9 mouse cellular contexts compared by ENCODE assay signal in the genomic region with DNA sequence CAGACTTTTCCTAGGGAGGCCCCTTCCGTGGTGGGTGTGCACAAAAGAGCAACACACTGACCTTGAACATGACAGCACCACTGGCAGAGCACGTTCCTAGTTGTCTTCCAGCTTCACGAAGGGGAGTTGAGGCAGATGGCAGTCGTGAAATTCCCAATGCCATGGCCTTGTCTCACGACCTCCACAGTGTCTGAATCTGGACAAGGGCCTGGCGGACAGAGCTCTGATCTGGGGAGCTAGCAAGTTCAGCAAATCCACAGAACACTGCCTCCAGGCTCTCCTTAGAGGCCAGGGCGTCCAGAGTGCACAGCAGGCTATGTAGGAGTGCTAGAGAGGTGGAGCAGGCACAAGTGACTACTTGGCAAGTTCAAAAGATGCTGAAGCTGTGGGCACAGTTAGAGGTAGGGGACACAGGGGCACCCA. TPM values are rescaled to one million over a fixed set of nuclear protein-coding genes. Genes with fewer than 3 reads are reported as not detected.
DNase-seq lines count a peak whose midpoint lies in the region; ATAC-seq and TF ChIP-seq lines count a peak whose summit lies in the region.
"Had no signal": no experiment of that assay in that cellular context is flagged by ENCODE, and none has a peak within 500 bp of the region (broad histone marks: within the 10 kb centered on the region; RNA-seq: fewer than 3 reads in every experiment).

No protein-coding gene starts in this region.

- H3K27ac ChIP-seq in hindbrain, embryonic 16.5 days (ENCODE audit: low read depth, low read length) = peak overlapping the region; percentile 54; the same call in 1 of the 2 replicates
- H3K27ac ChIP-seq in hindbrain, embryonic 12.5 days = no peak overlapping the region
- peak overlapping the region; percentile 97 for H3K27ac ChIP-seq in ES-E14 (ENCODE audit: insufficient read depth, low read depth, low read length, poor library complexity, severe bottlenecking)
- H3K27ac ChIP-seq in cortical plate, adult 2 months (ENCODE audit: insufficient read depth, low read length) = peak overlapping the region; percentile 13; the same call in 1 of the 2 replicates
- H3K27ac ChIP-seq in limb, embryonic 13.5 days = peak overlapping the region; percentile 61

- no peak overlapping the region for H3K4me2 ChIP-seq in hindbrain, embryonic 16.5 days (ENCODE audit: low read length)
- H3K4me2 ChIP-seq in hindbrain, embryonic 12.5 days (replicated peaks) = no peak overlapping the region
- H3K4me2 ChIP-seq in limb, embryonic 13.5 days (replicated peaks) = no peak overlapping the region

- H3K4me1 ChIP-seq in hindbrain, embryonic 16.5 days (ENCODE audit: control insufficient read depth, insufficient read depth, low read depth, low read length) = peaks cover 16% of the 10 kb centered on the region
- peaks cover 36% of the 10 kb centered on the region for H3K4me1 ChIP-seq in hindbrain, embryonic 12.5 days
- peaks cover 0 to 14% of the 10 kb centered on the region in 2 experiments; a peak in 3 of 4 replicates for H3K4me1 ChIP-seq in ES-E14 (ENCODE audit: control insufficient read depth in 2 of 2, insufficient read depth in 2 of 2, low read length in 2 of 2, poor library complexity in 1 of 2)
- no peaks in the 10 kb centered on the region for H3K4me1 ChIP-seq in cortical plate, adult 2 months (ENCODE audit: control insufficient read depth, insufficient read depth, low read length)
- H3K4me1 ChIP-seq in limb, embryonic 13.5 days = peaks cover 46% of the 10 kb centered on the region

- no peak for TF ChIP-seq CTCF in cortical plate, adult 2 months (IDR thresholded peaks at IDR 0.05; ENCODE audit: extremely low read depth, insufficient read depth, low read length)

- no peaks in the 10 kb centered on the region for H3K27me3 ChIP-seq in hindbrain, embryonic 16.5 days (replicated peaks; ENCODE audit: control insufficient read depth, insufficient read depth, low read length)
- H3K27me3 ChIP-seq in hindbrain, embryonic 12.5 days = no peaks in the 10 kb centered on the region
- H3K27me3 ChIP-seq in limb, embryonic 13.5 days = no peaks in the 10 kb centered on the region

- TF ChIP-seq POLR2A in cortical plate, adult 2 months (IDR thresholded peaks at IDR 0.05; ENCODE audit: extremely low read depth, insufficient read depth, low read length) = peak; percentile 49; the same call in 1 of the 2 replicates

- H3K4me3 ChIP-seq in hindbrain, embryonic 16.5 days (ENCODE audit: low read length) = no peak overlapping the region
- no peak overlapping the region for H3K4me3 ChIP-seq in hindbrain, embryonic 12.5 days
- peak overlapping the region; percentile 30 to 92; a peak in 3 of 4 replicates for H3K4me3 ChIP-seq in ES-E14 (ENCODE audit: insufficient read depth in 1 of 2, low read depth in 1 of 2, low read length in 2 of 2, poor library complexity in 1 of 2, severe bottlenecking in 1 of 2)
- no peak overlapping the region for H3K4me3 ChIP-seq in cortical plate, adult 2 months (ENCODE audit: insufficient read depth, low read length)
- H3K4me3 ChIP-seq in limb, embryonic 13.5 days = no peak overlapping the region

- ATAC-seq in hindbrain, embryonic 16.5 days = no peak
- ATAC-seq in hindbrain, embryonic 12.5 days (ENCODE audit: low FRiP score) = no peak
- ATAC-seq in limb, embryonic 13.5 days (ENCODE audit: low FRiP score, low read depth) = no peak

- DNase-seq in ES-E14 (ENCODE audit: low read depth, low spot score) = no peak
- DNase-seq in B cell, adult 2 months = no peak
- DNase-seq in frontal cortex, postnatal 25 days (ENCODE audit: low spot score in 2 of 2) = no peak
- DNase-seq in retina, postnatal 1 day = no peak
- DNase-seq: thymus, postnatal 14 days had no signal

- 61% methylated on average over 7 of the region's 7 CpGs for WGBS in hindbrain, embryonic 16.5 days
- 63% methylated on average over 7 of the region's 7 CpGs for WGBS in hindbrain, embryonic 12.5 days
- WGBS in limb, embryonic 13.5 days = 57% methylated on average over 7 of the region's 7 CpGs

- peaks cover 16% of the 10 kb centered on the region for H3K36me3 ChIP-seq in hindbrain, embryonic 16.5 days (ENCODE audit: control insufficient read depth, insufficient read depth, low read length)
- peaks cover 27% of the 10 kb centered on the region for H3K36me3 ChIP-seq in hindbrain, embryonic 12.5 days
- H3K36me3 ChIP-seq in ES-E14 (ENCODE audit: control insufficient read depth, insufficient read depth, low read length, poor library complexity, severe bottlenecking) = peaks cover 35% of the 10 kb centered on the region
- peaks cover 32% of the 10 kb centered on the region for H3K36me3 ChIP-seq in limb, embryonic 13.5 days

- no peak overlapping the region for H3K9ac ChIP-seq in hindbrain, embryonic 16.5 days (ENCODE audit: low read depth, low read length)
- no peak overlapping the region for H3K9ac ChIP-seq in hindbrain, embryonic 12.5 days
- peak overlapping the region; percentile 9; the same call in 1 of the 2 replicates for H3K9ac ChIP-seq in ES-E14 (ENCODE audit: insufficient read depth, low read depth, low read length, poor library complexity, severe bottlenecking)
- H3K9ac ChIP-seq in limb, embryonic 13.5 days = 0 out of 2 replicates have a peak overlapping the region, but pooled peaks have one; percentile 25

- no peaks in the 10 kb centered on the region for H3K9me3 ChIP-seq in hindbrain, embryonic 16.5 days (ENCODE audit: control insufficient read depth, low read length)
- no peaks in the 10 kb centered on the region for H3K9me3 ChIP-seq in hindbrain, embryonic 12.5 days (replicated peaks)
- H3K9me3 ChIP-seq in ES-E14 (ENCODE audit: control insufficient read depth, insufficient read depth, low read depth, low read length) = no peaks in the 10 kb centered on the region
- H3K9me3 ChIP-seq in limb, embryonic 13.5 days = no peaks in the 10 kb centered on the region

- in situ Hi-C loops in ES-E14 (cut with MboI; ENCODE audit: low sequenced_read_pairs in 2 of 2, unreplicated experiment in 2 of 2) = no loop called here

TF ChIP-seq in ES-E14, 5 proteins besides CTCF, POLR2A, EP300 and RAD21:
- TF ChIP-seq HCFC1 (IDR thresholded peaks at IDR 0.05; ENCODE audit: borderline replicate concordance, insufficient read depth, low read length) = no peak
- TF ChIP-seq MAFK (IDR thresholded peaks at IDR 0.05; ENCODE audit: insufficient read depth, low read depth, low read length) = no peak
- no peak for TF ChIP-seq ZC3H11A (IDR thresholded peaks at IDR 0.05; ENCODE audit: borderline replicate concordance, low read depth, low read length)
- TF ChIP-seq CHD2 (IDR thresholded peaks at IDR 0.05; ENCODE audit: low read depth, low read length) = no peak
- no peak for TF ChIP-seq ZNF384 (IDR thresholded peaks at IDR 0.05; ENCODE audit: low read depth, low read length)

RNA-seq across cellular contexts. Expression of gene Pim3, which starts 5.0 kb away (rescaled TPM):
- 71.4 and 77.4 TPM in 2 replicates for polyA plus RNA-seq in hindbrain, embryonic 16.5 days (2015; fragmentation: Nextera tagmentation; extraction: Ambion mirVana)
- 45.3 and 48.0 TPM in 2 replicates for polyA plus RNA-seq in hindbrain, embryonic 12.5 days (2016; fragmentation: Nextera tagmentation; extraction: Ambion mirVana)
- total RNA-seq in ES-E14 (2012; rRNA removed) = 159 and 169 TPM in 2 replicates
- 14.2 and 16.7 TPM in 2 replicates for polyA plus RNA-seq in cortical plate, adult 2 months (2012; rRNA removed)
- 50.7 and 52.2 TPM in 2 replicates for polyA plus RNA-seq in limb, embryonic 13.5 days (2015; fragmentation: Nextera tagmentation; extraction: Ambion mirVana)

RNA-seq across cellular contexts. Expression of gene Creld2, which starts 47.5 kb away (rescaled TPM):
- polyA plus RNA-seq in hindbrain, embryonic 16.5 days (2015; fragmentation: Nextera tagmentation; extraction: Ambion mirVana) = 61.0 and 61.9 TPM in 2 replicates
- polyA plus RNA-seq in hindbrain, embryonic 12.5 days (2016; fragmentation: Nextera tagmentation; extraction: Ambion mirVana) = 65.2 and 74.8 TPM in 2 replicates
- 324 and 328 TPM in 2 replicates for total RNA-seq in ES-E14 (2012; rRNA removed)
- polyA plus RNA-seq in cortical plate, adult 2 months (2012; rRNA removed) = 25.7 and 26.6 TPM in 2 replicates
- polyA plus RNA-seq in limb, embryonic 13.5 days (2015; fragmentation: Nextera tagmentation; extraction: Ambion mirVana) = 83.4 and 86.1 TPM in 2 replicates

RNA-seq across cellular contexts. Expression of gene Alg12, which starts 47.8 kb away (rescaled TPM):
- polyA plus RNA-seq in hindbrain, embryonic 16.5 days (2015; fragmentation: Nextera tagmentation; extraction: Ambion mirVana) = 9.5 and 10.1 TPM in 2 replicates
- 9.1 and 9.9 TPM in 2 replicates for polyA plus RNA-seq in hindbrain, embryonic 12.5 days (2016; fragmentation: Nextera tagmentation; extraction: Ambion mirVana)
- total RNA-seq in ES-E14 (2012; rRNA removed) = 17.0 and 17.8 TPM in 2 replicates
- 17.0 and 17.5 TPM in 2 replicates for polyA plus RNA-seq in cortical plate, adult 2 months (2012; rRNA removed)
- 10.2 and 11.6 TPM in 2 replicates for polyA plus RNA-seq in limb, embryonic 13.5 days (2015; fragmentation: Nextera tagmentation; extraction: Ambion mirVana)

Comparison
In these comparisons a context has a peak if more than half of its experiments do, and no peak if none do; other contexts are left out.
1. H3K4me3 ChIP-seq: peak in ES-E14 (2 of 2); none in hindbrain, embryonic 16.5 days (single experiment), hindbrain, embryonic 12.5 days (single experiment), cortical plate, adult 2 months (single experiment) and limb, embryonic 13.5 days (single experiment).
2. H3K9ac ChIP-seq: peak in ES-E14 (single experiment) and limb, embryonic 13.5 days (single experiment); none in hindbrain, embryonic 16.5 days (single experiment) and hindbrain, embryonic 12.5 days (single experiment).